Mouse (Mus musculus) liver, embryonic 14.5 days (tissue): ENCODE data around the gene Shisa5.

ENCODE experiments used
- CTCF ChIP-seq: IDR thresholded peaks from 2 replicates; pipeline ENCODE4 v1.5.1; 2016; ENCODE audit warnings: antibody characterized with exemption, low read depth, control low read depth
- EP300 ChIP-seq: IDR thresholded peaks from 2 replicates; pipeline ENCODE4 v1.6.1; 2016; ENCODE audit warnings: antibody characterized with exemption, low read depth

DNA sequence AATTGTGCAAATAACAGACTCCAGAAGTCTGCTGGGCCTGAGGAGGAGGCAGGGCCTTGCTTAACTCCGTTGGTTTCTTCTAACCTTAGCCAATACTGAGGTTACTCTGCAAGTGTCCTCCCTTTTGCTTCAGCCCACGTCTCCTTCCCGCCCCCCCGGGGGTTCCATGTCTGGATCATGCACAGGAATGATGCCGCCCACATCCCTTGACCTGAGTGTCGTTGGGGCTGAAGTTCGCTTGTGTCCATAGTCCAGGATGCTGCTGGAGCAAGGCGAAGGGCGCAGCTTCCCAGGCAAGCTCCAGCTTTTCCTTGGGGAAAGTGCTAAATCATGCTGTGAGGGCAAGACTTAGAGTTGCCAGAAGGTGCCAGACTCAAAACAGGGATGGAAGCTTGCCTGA is 42.0 kb upstream of the Shisa5 start:
- TF ChIP-seq CTCF (no peak), EP300 (no peak)
